Mouse (Mus musculus) forebrain, embryonic 14.5 days (tissue): ENCODE data around the gene Imp3. TPM values are rescaled to one million over a fixed set of nuclear protein-coding genes. Genes with fewer than 3 reads are reported as not detected.
"Not testable (repeated sequence)": the region's sequence is repeated elsewhere in the genome, so short reads cannot be mapped to it uniquely, and the experiment has no call there.

Experiments used
- ATAC-seq: fragments of 200-750 bp; cut with Nextera tagmentation; 2 replicates; pipeline ENCODE4 v1.8.0; 2017; ENCODE audit warnings: mild to moderate bottlenecking, moderate library complexity
- DNase-seq: peaks from one replicate; pipeline ENCODE4 v3.0.0-alpha.2; 2015; ENCODE audit warnings: low spot score
- H3K27ac ChIP-seq: fragments of 300-500 bp; sonication (generic); 2 replicates; pipeline ENCODE4 v1.5.1; 2014; ENCODE audit warnings: low read depth, mild to moderate bottlenecking, control low read depth, low read length, moderate library complexity
- H3K27me3 ChIP-seq: fragments of 300-500 bp; sonication (generic); replicated peaks from 2 replicates; pipeline ENCODE4 v1.6.1; 2014; ENCODE audit warnings: low read length, control low read depth, mixed read lengths; ENCODE audit not compliant: control insufficient read depth, insufficient read depth
- H3K36me3 ChIP-seq: fragments of 300-500 bp; sonication (generic); 2 replicates; pipeline ENCODE4 v1.6.1; 2014; ENCODE audit warnings: low read length, control low read depth; ENCODE audit not compliant: control insufficient read depth, insufficient read depth
- H3K4me1 ChIP-seq: fragments of 300-500 bp; sonication (generic); 2 replicates; pipeline ENCODE4 v1.6.1; 2014; ENCODE audit warnings: antibody characterized with exemption, low read length, control low read depth; ENCODE audit not compliant: control insufficient read depth, insufficient read depth
- H3K4me2 ChIP-seq: fragments of 300-500 bp; sonication (generic); 2 replicates; pipeline ENCODE4 v1.6.1; 2014; ENCODE audit warnings: mild to moderate bottlenecking, control low read depth, low read length
- H3K4me3 ChIP-seq: fragments of 300-500 bp; sonication (generic); 2 replicates; pipeline ENCODE4 v1.5.1; 2014; ENCODE audit warnings: low read depth, low read length, control low read depth
- H3K9ac ChIP-seq: fragments of 300-500 bp; sonication (generic); 2 replicates; pipeline ENCODE4 v1.6.1; 2014; ENCODE audit warnings: mild to moderate bottlenecking, low read length, control low read depth, moderate library complexity
- H3K9me3 ChIP-seq: fragments of 300-500 bp; sonication (generic); replicated peaks from 2 replicates; pipeline ENCODE4 v1.6.1; 2016; ENCODE audit warnings: low read length, control low read depth, mixed read lengths; ENCODE audit not compliant: control insufficient read depth
- WGBS: fragments of 180-500 bp; shearing (Covaris S2); extraction: QIAGEN DNeasy Blood & Tissue Kit; methylation state at CpG from one replicate; pipeline ENCODE4 v1.1.7; 2014; 5-methylcytosine and 5-hydroxymethylcytosine counted together
- polyA plus RNA-seq: library from polyadenylated mRNA; unstranded; fragments of >200 nt; fragmentation: Nextera tagmentation; extraction: Ambion mirVana; gene quantifications from 2 replicates; pipeline ENCODE4 v1.2.1, GENCODE M21; 2014

The Imp3 gene
- polyA plus RNA-seq, 1 experiment from 2014 or later, result 100 TPM

DNA sequence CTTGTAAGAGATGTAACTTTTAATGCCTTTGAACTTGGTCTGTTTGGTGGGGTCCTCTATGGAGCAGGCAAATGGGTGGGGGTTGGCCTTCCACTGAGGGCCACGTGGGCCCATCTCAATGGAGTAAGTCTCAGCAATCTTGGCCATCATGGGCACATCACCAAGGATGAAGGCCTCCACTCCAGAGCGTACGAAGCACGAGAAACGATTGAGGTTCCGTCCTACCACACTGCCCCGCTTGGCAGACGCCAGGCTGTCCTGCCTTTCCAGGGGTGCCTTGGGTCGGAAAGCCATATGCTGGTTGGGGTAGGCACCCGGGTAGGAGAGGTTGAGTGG is 11.3 kb upstream of the Imp3 start:
- Histone ChIP-seq H3K36me3 (no peaks in the 10 kb centered on the region), H3K4me3 (no peak overlapping the region), H3K4me2 (peak overlapping the region; percentile 63), H3K27me3 (no peaks in the 10 kb centered on the region), H3K9me3 (no peaks in the 10 kb centered on the region), H3K27ac (no peak overlapping the region), H3K9ac (no peak overlapping the region), H3K4me1 (peaks cover 19% of the 10 kb centered on the region)
- WGBS, result 97% methylated on average over 10 of the region's 10 CpGs
- ATAC-seq, result no peak
- DNase-seq, result no peak

DNA sequence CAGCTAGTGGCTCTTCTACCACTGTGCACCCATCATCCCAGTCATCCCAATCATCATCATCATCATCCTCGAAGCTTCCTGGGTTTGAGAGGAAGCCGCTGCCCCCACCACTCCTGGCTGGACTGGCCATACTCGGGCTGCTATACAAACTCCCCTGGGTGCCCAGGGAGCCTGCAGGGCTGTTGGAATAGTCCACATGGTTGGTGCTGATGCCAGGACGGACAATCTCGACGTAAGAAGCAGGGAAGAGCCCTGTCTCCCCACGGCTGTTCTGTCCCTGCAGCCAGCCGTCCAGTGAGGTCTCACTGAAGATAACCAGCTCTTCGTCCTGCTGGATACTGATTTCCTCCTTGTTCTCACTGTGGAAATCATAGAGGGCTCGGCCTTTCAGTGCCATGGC is 10.9 kb upstream of the Imp3 start:
- peak overlapping the region; percentile 54; the same call in 1 of the 2 replicates for H3K9ac ChIP-seq
- WGBS, result 89% methylated on average over 10 of the region's 10 CpGs
- peak overlapping the region; percentile 63 for H3K4me2 ChIP-seq
- H3K4me3 ChIP-seq, result no peak overlapping the region
- DNase-seq, result no peak
- no peaks in the 10 kb centered on the region for H3K9me3 ChIP-seq
- peaks cover 19% of the 10 kb centered on the region for H3K4me1 ChIP-seq
- H3K27me3 ChIP-seq, result no peaks in the 10 kb centered on the region
- no peak for ATAC-seq
- no peak overlapping the region for H3K27ac ChIP-seq
- H3K36me3 ChIP-seq, result no peaks in the 10 kb centered on the region

GRCm38 (mm10) chr9:56927191-56928012 is 9.9 kb upstream of the Imp3 start:
- DNase-seq (peak; percentile 24), ATAC-seq (peak; percentile 30)
- Histone ChIP-seq H3K9me3 (no peaks in the 10 kb centered on the region), H3K4me1 (peaks cover 19% of the 10 kb centered on the region), H3K4me2 (peak overlapping the region; percentile 63), H3K4me3 (peak overlapping the region; percentile 60), H3K27me3 (no peaks in the 10 kb centered on the region), H3K9ac (peak overlapping the region; percentile 54), H3K36me3 (no peaks in the 10 kb centered on the region), H3K27ac (peak overlapping the region; percentile 30; the same call in 1 of the 2 replicates)
- WGBS, result 1% methylated on average over 35 of the region's 35 CpGs

DNA sequence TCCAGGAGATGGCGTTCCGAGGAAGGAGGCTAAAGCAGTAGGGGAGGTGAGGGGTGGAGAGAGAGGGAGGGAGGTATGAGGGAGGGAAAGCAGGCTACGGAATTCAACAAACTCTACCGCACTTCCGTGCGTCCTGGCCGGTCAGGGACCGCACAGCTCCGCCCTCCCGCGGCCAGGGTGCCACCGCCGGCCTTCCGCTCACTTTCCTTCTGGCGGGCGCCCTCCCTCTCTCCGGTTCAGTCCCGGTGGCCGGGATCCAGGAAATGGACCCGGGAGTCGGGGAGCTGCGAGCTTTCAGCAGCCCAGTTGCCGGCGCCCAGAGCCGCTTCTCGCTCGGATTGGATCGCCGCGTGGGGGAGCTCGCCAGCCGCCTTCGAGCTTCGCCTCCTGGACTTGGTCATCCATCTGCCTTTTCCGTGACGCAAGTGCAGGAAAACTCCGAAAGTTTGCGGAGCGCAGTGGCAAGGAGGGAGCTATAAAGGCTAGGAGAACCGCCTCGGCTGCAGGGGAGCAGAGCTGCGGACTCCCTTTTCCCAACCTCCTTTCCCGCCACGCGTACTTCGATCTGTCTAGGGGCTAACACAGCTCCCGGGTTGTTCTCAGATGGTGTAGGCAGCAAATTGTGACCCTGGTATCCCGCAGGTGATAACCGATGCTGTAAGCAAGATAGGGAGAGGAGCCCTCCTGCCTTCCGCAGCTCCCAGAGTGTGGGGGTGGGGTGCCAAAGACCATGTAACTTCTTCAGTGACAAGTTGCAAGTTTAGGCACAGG is 9.0 kb upstream of the Imp3 start, which contains the start of gene Snx33:
Snx33 (minus strand) TSS at position 331 of the 771 bp plus-strand sequence.
- Histone ChIP-seq H3K9ac (peak within 1 kb of the TSS; percentile 54), H3K4me1 (peaks cover 19% of the 10 kb centered on the region), H3K27me3 (no peaks in the 10 kb centered on the region), H3K27ac (peak within 1 kb of the TSS; percentile 72; the same call in 1 of the 2 replicates), H3K4me2 (peak within 1 kb of the TSS; percentile 63), H3K36me3 (no peaks in the 10 kb centered on the region), H3K4me3 (peak within 1 kb of the TSS; percentile 60), H3K9me3 (no peaks in the 10 kb centered on the region)
- under 1% methylated on average over 50 of the region's 50 CpGs for WGBS
- DNase-seq (peak; percentile 90), ATAC-seq (peak; percentile 89)

DNA sequence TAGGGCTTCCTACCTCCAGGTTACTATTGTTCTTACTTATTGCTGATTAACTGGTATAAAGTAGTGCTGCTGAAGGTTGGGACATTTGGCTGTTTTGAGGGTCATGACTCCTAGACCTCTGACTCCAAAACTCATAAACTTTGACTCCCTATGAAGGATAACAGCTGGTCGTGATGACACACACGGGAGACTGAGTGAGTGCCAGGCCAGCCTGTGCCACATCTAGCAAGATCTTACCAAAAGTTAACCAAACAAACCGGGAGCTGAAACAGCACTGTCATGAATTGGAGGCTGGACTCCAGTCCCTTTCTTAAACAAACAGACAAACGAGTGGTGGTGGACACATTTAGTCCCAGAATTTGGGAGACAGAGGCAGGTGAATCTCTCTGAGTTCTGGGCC is 7.8 kb upstream of the Imp3 start:
- Histone ChIP-seq H3K9me3 (no peaks in the 10 kb centered on the region), H3K4me1 (peaks cover 15% of the 10 kb centered on the region), H3K27me3 (no peaks in the 10 kb centered on the region), H3K4me3 (no peak overlapping the region), H3K4me2 (no peak overlapping the region), H3K36me3 (no peaks in the 10 kb centered on the region), H3K9ac (no peak overlapping the region), H3K27ac (no peak overlapping the region)
- WGBS, result 72% methylated on average over 4 of the region's 4 CpGs
- no peak for DNase-seq
- no peak for ATAC-seq

GRCm38 (mm10) chr9:56930556-56930955 is 6.7 kb upstream of the Imp3 start:
- ATAC-seq (no peak), DNase-seq (no peak)
- Histone ChIP-seq H3K36me3 (no peaks in the 10 kb centered on the region), H3K4me1 (peaks cover 7% of the 10 kb centered on the region; the same call in 1 of the 2 replicates), H3K4me3 (no peak overlapping the region), H3K4me2 (no peak overlapping the region), H3K9ac (no peak overlapping the region), H3K9me3 (no peaks in the 10 kb centered on the region), H3K27me3 (no peaks in the 10 kb centered on the region), H3K27ac (no peak overlapping the region)
- WGBS, result 90% methylated on average over 1 of the region's 1 CpGs

- peaks cover 9% of the 10 kb centered on the region for H3K4me1 ChIP-seq
- DNase-seq, result no peak
- H3K4me3 ChIP-seq, result peak overlapping the region; percentile 76
- H3K27ac ChIP-seq, result no peak overlapping the region
- H3K9me3 ChIP-seq, result no peaks in the 10 kb centered on the region
- H3K27me3 ChIP-seq, result no peaks in the 10 kb centered on the region
- H3K4me2 ChIP-seq, result peak overlapping the region; percentile 58
- H3K36me3 ChIP-seq, result no peaks in the 10 kb centered on the region
- 18% methylated on average over 6 of the region's 6 CpGs for WGBS
- peak overlapping the region; percentile 46 for H3K9ac ChIP-seq
- ATAC-seq, result no peak
Measured at GRCm38 (mm10) chr9:56936861-56937222, 433 bp upstream of the Imp3 start.

- Histone ChIP-seq H3K27ac (no peak overlapping the region), H3K36me3 (no peaks in the 10 kb centered on the region), H3K4me2 (peak overlapping the region; percentile 84), H3K9ac (peak overlapping the region; percentile 85), H3K4me1 (peaks cover 9% of the 10 kb centered on the region), H3K4me3 (peak overlapping the region; percentile 76), H3K9me3 (no peaks in the 10 kb centered on the region), H3K27me3 (no peaks in the 10 kb centered on the region)
- ATAC-seq (no peak), DNase-seq (no peak)
- 9% methylated on average over 7 of the region's 7 CpGs for WGBS
Measured at GRCm38 (mm10) chr9:56938374-56938773, 1.1 kb downstream of the Imp3 start.

DNA sequence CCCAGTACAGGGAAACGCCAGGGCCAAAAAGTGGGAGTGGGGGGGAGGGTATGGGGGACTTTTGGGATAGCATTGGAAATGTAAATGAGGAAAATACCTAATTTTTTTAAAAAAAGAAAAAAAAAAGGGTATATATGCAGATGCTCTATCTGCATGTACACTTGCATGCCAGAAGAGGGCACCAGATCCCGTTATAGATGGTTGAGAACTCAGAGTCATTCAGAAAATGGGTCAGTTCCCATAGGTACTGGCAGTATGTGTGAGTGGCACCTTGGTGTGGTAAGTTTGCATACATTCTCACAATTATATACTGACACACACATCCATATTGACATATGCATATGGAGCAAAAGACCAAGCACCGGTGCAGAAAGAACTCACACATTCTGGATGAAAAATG is 10.2 kb downstream of the Imp3 start:
- not testable (repeated sequence) for H3K4me1 ChIP-seq, H3K9me3 ChIP-seq, H3K4me3 ChIP-seq, H3K4me2 ChIP-seq, H3K9ac ChIP-seq, H3K27ac ChIP-seq, ATAC-seq, H3K36me3 ChIP-seq, H3K27me3 ChIP-seq
- 24% methylated on average over 3 of the region's 3 CpGs for WGBS
- peak; percentile 73 for DNase-seq
